Mouse (Mus musculus): ENCODE measurements around the gene Slc6a6.
A peak's percentile ranks its signal among the peaks of the same experiment; 100 is the strongest.

Gene Slc6a6

DNA sequence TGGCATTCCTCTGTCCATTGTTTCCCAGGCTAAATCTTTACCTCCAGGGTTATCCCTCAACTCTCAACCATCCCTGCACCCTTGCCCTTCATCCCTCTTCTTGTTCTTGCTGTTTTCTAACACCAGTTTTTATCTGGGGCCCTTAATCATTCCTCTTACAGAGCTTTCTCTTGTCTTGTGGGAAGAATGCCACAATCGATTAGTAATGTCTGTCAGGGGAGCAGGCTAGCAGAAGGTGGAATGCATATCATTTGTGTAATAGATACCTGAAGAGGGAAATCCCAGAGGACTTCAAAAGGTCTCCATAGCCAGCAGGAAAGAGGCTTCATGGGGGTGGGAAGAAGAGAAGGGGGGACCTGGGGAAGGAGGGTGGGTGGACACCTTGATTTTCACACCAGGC, 20.6 kb downstream of the Slc6a6 start:
- DNase-seq = no peak

DNA sequence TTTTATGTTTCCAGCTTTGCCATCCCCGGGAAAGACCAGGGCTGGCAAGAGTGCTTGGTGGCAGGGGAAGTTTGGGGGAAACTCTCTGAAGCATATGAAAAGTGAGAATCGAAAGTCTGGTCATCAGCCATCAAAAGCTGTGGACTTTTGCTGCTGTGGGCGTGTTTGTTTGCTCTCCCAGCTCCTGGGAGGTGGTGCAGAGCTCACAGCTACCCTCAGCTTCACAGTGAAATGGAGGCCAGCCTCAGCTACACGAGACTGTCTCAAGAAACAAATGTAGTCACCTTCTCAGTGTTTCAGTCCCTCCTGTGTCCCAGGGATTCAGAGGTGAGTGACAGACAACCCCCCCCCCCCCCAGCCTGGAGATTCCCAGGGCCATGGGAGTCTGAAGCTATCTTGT, 21.8 kb downstream of the Slc6a6 start:
- DNase-seq = no peak

DNA sequence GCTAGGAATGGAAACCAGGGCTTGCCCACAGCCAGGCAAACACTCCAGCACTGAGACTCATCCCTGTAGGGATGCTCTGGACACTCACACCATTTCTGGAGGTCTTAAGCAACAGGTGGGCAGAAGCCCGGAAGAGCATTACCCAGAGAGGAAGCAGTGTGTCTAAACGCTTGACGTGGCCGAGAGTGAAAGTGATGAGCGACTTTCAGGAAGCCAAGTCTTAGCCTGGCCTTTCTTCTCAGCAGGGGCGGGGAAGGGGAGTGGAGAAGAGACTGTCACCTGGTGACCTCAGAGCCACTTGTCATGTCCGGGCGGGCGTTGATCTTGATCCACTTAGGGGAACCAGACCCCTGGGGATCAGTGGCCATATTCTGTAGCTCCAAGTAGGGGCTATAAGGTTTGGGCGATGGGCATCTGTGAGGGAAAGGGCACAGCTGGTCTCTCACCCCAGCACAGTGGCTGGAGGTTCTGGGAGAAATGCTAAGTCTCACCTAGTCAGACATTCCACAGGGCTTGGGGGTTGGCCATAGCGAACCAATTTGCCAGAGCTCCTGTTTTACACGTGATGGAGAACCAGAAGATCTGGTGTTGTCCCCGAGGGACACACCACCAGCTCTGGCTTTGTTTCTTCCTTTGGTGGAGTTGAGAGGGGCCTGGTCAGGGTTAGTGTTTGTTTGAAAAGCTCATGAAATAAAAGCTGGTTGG, 22.4 kb downstream of the Slc6a6 start:
- DNase-seq = no peak

DNA sequence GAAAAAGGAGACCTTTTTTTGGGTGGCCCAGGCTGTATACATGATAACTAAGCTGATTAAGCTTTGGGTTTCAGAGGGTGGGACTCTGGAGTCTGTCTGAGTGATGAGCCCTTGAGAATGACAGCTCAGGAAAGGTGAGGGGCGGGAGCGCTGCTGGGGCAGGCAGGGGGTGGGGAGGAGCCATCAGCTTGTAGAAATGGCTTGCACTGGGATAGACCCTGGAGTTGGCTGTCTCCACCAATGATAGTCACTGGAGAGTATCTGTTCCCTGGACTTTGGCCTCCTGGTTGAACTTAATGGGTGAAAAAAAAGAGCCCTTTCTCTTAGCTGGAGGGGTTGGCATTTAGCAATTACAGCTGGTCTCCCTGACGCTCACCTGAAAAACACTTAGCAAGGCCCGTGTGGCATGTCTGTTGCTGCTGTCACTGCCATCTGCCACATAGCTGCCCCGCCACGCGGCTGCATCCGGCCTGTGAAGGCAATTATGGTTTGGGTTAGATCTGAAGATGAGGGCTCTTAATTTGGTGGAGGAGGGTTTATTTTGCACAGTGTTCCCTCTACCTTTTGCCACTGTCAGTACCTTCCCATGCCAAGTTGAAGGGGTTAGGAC, 23.5 kb downstream of the Slc6a6 start:
- DNase-seq = peak; percentile 43 to 48

DNA sequence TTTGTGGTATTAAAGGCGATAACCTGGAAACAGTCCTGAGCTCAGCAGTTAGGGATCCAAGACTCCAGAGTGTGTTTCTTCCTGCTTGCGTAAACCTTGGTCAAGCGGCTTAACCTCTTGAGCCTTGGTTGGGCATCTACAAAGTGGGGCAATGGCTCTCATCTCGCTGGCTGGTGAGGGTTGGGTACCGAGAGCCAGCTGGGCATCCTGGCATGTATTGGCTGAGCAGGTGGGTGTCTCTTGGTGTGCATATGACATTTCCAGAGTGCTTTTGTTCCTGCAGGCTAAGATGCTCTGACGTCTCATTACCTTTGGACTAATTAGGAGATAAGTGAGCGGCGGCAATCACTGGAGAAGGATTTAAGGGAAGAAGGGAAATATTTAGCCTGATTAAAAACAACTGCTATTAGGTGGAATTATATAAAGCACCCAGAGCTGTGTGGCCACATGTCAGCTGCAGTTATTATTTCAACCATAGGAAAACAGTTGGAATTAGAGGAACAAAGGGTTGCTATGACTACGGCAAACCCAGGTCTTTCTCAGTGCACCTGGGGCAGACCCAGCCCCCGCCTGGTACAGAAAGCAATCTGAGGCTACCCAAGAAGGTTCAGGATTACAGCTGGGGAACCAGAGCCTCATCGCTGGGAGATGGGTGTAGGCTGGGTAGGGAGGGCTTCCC, 24.2 kb downstream of the Slc6a6 start:
- peak in 1 of 2 experiments; percentile 27 for DNase-seq

DNA sequence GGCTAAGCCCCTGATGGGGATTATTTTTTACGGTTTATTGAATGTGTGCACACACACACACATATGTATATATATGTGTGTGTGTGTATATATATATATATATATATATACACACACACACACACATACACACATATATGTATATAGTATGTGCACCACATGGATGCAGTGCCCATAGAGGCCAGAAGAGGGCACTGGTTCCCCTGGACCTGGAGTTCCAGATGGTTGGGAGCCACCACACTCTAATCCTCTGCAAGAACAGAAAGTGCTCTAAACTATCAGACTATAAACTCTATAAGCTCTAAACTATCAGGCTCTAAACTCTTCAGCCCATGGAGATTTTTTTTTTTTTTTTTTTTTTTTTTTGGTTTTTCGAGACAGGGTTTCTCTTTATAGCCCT, 25.1 kb downstream of the Slc6a6 start:
- DNase-seq = no peak

DNA sequence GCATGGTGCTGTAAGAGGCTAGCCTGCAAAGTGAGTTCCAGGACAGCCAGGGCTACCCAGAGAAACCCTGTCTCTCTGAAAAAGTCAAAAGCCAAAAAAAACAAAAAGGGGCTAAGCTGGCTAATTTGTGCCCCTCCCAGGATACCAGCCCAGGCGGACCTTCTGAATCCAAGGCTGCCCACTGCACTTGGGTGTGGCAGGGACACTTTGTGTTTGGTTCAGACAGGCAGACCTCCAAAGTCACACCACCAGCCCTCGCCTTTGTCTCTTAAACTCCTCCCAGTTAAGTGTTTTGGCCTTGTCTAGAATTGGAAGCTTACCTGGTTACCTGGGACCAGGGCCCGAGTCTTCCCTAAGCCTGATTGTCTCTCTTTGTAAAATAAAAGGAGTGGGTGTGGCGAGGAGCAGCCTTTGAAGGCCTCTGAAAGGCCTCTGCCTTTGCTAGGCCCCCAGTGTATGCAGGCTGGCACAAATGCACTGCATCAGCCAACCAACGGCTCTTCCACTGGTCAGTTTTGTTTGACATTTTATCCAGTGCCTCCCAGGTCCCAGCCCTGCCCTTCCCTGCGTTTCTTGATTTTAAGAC, 26.6 kb downstream of the Slc6a6 start:
- no peak for DNase-seq

DNA sequence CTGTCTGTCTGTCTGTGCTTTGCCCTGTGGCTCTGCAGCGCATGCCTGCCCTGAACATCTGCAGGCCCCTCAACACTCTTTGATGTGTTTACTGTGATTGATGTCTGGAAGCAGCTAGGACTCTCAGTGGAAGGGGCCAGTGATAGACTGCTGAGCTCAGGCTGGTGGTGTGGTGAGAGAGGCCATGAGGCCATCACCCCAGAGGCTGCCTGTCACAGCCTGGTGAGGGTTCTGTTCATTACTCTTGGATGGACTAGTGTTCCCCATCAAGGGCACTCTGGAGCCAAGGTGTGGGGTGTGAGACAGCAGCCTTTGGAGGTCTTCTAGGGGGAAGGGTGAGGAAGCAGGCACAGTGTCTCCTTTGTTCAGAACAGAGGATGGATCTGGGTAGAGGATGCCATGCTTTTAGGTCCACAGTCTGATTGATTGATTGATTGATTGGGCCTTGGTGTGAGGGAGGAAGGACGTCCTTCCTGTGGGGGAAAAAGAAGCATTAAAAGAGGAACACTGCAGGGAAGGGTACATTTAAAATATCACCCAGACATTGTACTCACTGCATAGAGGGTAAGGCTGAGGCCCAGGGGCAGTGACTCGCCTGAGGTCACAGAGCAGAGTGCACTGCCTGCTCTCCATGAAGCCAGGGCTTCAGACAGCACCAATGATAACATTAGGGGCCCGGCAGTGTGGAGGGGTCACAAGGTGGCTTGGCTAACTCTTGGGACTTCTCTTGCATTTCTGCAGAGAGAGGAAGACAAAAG, 28.4 kb downstream of the Slc6a6 start:
- no peak for DNase-seq

DNA sequence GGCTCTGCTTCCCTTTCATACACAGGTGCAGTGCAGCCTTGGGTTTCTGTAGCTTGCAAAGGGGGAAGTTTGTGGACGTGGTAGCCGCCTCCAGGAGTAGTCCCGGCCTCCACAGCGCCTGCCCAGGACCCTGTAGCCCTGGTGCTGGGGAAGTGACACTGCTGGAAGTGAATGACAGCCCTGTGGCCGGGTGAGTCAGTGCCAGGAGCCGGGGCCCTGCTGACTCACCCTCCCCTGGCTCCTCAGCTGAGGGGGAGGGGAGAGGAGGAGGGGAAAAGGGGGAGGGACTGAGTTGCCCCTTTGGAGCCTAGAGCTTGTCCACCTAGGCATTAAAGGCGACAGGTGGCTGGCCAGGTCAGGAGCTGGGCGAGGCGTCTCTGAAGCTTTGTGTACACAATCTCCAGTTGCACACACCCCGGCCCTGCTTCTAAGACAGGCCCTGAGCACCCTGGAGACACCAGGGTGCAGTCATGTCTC, 29.0 kb downstream of the Slc6a6 start:
- DNase-seq = no peak

DNA sequence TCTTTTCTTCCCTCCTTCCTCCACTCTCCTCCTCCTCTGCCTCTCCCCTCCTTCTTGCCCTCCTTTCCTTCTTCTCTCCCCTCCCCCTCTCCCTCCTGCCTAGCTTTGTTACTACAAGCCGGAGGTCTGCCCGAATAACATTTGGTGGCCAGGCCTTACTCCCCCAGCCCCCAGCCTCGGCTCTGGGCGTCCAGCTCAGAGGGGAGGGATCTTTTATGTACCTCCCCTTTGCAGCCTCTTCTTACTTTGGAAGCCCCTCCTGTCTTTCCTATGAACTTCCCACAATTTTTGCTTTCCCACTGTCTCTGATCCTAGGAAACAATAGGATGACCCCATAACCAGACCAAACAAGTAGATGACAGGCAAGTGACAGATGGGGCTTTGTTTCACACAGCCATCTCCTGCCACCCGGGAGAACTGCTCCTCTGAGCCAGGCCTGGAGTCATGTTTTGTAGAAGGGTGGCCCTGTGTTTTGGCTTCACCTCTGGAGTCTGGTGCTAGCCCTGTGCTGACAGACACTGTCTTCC, 29.6 kb downstream of the Slc6a6 start:
- no peak for DNase-seq

DNA sequence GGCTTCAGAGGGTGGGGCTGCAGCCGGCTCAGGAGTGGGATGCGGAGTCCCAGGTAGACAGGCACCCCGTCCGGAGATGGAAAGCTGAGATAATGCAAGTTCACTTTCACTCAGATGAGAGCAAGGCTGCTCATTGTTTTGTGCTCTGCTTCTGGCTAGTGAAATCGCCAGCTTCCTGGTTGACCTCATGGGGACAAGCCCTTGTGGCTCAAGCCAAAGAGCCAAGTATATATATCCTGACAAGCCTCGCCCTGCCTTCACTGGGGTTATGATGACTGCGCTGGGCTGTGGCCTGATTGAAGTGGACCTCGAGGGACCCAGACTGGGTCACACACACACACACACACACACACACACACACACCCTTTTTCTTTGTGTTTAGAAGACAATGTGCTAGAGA, 31.2 kb downstream of the Slc6a6 start:
- no peak for DNase-seq

DNA sequence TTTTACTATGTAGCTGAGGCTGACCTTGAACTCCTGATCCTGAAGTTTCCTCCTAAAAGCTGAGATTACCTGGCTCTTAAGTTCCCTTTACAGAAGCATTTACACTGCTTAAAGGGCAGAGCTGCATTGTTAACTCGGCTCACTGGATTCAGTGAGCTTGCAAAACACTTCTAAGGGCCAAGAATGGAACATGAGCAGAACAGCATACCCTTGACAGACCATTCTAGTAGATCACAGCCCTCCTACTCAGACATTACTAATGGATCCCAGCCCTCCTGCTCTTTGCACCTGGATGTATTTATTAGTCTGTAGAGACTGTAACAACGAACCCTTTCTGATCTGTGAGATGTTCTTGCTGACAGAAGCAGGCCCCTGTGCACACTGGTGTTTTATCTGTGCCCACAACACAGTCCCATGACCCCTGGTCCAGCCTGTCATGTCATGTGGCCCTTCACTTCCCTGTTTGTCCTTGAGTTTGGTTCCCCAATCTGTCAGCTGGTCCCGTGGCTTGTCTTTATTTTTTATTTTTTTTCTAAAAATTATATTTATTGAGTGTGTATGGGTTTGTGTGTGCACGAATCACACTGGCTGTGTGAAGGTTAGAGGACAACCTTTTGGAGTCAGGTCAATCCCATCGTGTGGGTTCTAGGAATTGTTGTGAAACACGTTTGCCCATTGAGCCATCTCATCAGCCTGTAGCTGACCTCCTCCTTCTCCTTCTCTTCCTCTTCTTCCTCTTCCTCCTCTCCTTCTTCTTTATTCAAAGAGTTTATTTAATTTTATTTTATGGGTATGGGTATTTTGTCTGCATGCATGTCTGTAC, 32.3 kb downstream of the Slc6a6 start:
- no peak for DNase-seq

DNA sequence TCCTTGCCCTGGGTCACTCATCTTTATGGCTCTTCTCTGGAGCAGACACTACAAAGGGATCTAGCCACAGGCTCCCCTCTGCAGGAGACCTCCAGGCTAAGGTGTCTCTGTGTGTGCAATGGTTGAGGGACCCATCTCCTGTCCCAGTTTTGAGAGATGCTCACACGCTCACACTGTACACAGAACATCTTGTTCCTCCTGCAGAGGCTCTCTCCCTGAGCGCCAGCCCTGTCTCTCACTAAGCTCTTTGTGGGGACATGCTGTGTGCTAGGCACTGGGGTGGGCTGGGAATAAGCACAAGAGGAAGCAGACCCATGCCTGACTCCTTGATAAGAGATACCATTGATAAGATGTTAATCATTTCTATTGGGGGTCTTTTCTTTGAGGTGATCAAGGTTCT, 34.2 kb downstream of the Slc6a6 start:
- no peak for DNase-seq

DNA sequence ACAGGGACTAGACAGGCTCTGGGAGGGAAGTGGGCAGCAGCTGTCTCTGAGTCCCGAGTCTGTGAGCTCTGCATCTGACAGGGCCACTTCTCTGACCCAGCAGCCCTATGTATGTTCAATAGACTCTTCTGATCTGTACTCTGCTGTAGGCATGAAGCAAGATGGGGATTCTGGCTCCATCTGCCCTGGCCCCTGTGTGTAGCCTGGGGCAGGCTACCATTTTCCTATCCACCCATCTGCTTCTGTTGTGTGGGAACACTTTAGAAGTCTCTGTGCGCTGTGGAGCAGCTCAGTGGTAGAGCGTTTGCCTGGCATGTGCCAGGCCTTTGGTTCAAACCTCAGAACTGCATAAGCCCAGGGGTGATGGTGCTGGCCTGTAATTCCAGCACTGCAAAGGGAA, 34.8 kb downstream of the Slc6a6 start:
- DNase-seq = no peak

DNA sequence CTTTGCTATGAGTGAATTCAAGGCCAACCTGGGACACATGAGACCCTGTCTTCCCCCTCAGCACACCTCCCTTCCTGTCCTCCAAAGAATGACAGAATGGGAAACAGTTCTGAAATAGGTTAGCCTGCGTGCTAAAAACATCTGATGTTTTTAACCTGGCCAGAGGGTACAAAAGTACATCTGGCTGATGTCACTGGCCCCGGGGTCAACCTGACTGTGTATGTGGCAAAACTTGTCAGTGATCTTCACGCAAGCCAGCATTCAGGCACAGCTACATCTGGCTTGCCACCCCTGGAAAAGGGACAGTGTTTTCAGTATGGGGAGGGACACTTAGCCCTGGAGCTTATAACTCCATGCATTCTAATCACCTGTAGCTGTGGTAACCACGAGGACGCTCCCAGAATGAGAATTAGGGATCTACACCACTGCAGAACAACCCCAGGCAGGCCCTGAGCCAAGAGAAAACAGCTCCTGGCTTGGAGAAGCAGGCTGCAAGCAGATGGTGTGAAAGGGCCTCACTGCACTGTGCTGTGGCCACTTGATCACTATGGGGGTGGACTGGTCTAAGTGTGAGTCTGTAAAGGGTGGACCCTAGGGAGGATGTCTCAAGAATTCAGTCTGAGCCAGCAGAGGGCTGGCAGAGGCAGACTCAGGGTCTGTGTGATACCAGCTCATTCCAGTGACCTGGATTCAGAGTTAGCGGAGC, 35.3 kb downstream of the Slc6a6 start:
- DNase-seq = peak; percentile 42 to 61

DNA sequence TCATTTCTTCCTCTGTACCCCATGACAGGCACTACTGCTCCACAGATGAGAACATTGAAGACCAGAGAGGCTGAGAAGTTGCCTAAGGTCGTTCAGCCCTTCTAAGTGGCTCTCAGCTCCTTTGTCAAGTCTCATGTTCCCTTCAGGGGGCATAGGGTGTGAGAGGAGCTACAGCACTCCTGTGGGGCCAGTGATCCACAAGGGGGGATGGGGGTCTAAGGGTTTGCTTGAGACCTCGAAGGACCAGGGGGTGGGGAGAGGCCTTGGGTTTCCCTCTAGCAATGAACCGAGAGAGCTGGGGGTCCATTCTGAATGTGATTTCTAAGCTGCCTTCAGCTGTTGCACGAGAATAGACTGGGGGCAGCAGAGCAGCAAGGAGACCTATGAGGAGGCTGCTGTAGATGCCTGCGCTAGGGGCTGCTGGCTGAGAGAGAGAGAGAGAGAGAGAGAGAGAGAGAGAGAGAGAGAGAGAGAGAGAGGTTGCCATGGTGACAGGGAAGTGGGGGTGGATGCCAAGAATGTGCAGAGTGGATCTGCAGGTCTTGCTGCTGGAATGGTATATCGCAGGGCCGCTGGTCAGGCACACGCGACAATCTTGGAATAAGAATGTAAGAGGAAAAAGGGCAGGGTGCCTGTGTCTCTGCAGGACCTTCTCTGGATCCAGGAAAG, 36.1 kb downstream of the Slc6a6 start:
- no peak for DNase-seq

DNA sequence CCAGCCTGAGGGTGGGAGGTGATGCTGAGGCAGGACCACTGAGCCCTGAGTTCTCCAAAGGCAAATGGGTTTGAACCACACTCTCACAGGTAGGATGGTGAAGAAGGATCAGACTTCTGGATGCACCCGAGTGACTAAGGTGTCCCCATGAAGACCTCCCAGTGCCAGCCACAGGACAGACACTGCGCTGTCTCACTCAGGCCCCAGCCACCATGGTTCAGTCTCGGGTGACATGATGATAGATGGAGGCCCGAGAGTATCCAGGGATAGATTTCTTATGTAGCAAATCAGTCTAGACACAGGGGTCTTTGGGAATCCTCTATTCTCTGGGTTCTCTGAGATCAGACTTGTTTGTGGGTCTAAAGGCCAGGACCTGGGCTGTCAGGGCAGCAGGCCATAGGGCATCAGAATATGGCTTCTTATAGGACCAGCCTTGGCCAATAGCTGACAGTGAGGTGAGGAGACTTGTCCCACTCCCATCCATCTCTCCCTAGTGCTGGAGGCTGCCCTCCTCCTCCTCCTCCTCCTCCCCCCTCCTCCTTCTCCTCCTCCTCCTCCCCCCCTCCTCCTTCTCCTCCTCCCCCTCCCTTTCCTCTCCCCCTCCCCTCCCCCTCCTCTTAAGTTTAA, 36.8 kb downstream of the Slc6a6 start:
- no peak for DNase-seq

DNA sequence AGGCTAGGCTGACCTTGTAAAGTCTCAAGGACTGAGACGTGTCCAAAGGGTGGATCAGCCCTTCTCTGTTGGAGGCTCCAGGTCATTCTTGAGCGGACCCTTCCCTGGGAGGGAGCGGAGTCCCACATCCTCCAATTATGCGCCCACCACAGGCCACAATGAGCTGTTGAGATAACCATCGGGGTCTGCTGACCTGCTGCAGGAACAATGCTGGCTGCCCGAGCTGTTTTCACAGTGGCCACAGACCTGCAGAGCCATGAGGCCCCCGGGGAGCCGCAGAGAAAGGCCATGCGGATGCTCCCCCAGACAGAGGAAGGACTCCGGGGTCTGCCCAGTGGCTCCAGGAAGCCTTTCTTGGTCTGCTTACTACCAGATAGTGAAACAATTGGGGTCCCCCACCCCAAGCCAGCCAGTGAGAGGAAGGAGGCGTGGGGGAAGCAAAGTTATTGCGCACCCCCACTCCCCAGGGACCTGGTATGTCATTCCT, 37.4 kb downstream of the Slc6a6 start:
- DNase-seq = no peak

DNA sequence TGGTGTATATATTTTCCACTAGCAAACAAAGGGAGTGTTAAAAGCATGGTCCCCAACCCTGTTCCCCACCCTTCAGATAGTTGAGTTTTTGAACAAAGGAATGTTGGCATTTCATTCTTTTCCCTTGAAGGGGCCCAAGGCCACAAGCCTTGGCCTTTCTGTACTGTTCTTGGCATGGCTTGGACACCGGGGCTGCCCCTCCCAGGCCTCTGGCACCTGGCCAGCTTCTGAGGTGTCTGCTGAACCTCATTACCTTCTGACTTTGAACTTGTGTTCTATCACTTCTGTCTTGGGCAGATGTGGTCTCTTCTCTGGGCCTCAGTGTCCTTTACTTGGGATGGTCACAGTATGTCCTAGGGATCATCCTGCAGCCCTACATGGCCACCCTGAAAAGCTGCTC, 43.5 kb downstream of the Slc6a6 start:
- DNase-seq = no peak

Data from cerebellum, adult 18-20 months (tissue).